Mouse (Mus musculus) forebrain, embryonic 12.5 days (tissue): ENCODE results near the gene Anxa11. TPM values are rescaled to one million over a fixed set of nuclear protein-coding genes. Genes with fewer than 3 reads are reported as not detected.

ENCODE experiments used
- ATAC-seq: fragments of 200-750 bp; cut with Nextera tagmentation; 2 replicates; pipeline ENCODE4 v1.8.0; 2017; ENCODE audit warnings: moderate TSS enrichment; ENCODE audit not compliant: low FRiP score
- H3K27ac ChIP-seq: fragments of 300-500 bp; sonication (generic); 2 replicates; pipeline ENCODE4 v1.5.1; 2016; ENCODE audit warnings: mild to moderate bottlenecking
- H3K27me3 ChIP-seq: fragments of 300-500 bp; sonication (generic); 2 replicates; pipeline ENCODE4 v1.6.1; 2016; ENCODE audit warnings: mild to moderate bottlenecking
- H3K36me3 ChIP-seq: fragments of 300-500 bp; sonication (generic); replicated peaks from 2 replicates; pipeline ENCODE4 v1.6.1; 2016; ENCODE audit warnings: mild to moderate bottlenecking
- H3K4me1 ChIP-seq: fragments of 300-500 bp; sonication (generic); 2 replicates; pipeline ENCODE4 v1.6.1; 2016
- H3K4me2 ChIP-seq: fragments of 300-500 bp; sonication (generic); 2 replicates; pipeline ENCODE4 v1.6.1; 2016; ENCODE audit warnings: mild to moderate bottlenecking, moderate library complexity
- H3K4me3 ChIP-seq: fragments of 300-500 bp; sonication (generic); replicated peaks from 2 replicates; pipeline ENCODE4 v1.5.1; 2016; ENCODE audit warnings: mild to moderate bottlenecking
- H3K9ac ChIP-seq: fragments of 300-500 bp; sonication (generic); 2 replicates; pipeline ENCODE4 v1.6.1; 2016; ENCODE audit warnings: mild to moderate bottlenecking
- H3K9me3 ChIP-seq: fragments of 300-500 bp; sonication (generic); 2 replicates; pipeline ENCODE4 v1.6.1; 2016
- WGBS: fragments of 180-500 bp; shearing (Covaris S2); methylation state at CpG from one replicate; pipeline ENCODE4 v1.1.7; 2016; 5-methylcytosine and 5-hydroxymethylcytosine counted together
- polyA plus RNA-seq: library from polyadenylated mRNA; unstranded; fragments of >200 nt; fragmentation: Nextera tagmentation; extraction: Ambion mirVana; gene quantifications from 2 replicates; pipeline ENCODE4 v1.2.1, GENCODE M21; 2016

The Anxa11 gene
- polyA plus RNA-seq, 1 experiment from 2014 or later: 3.2 TPM

DNA sequence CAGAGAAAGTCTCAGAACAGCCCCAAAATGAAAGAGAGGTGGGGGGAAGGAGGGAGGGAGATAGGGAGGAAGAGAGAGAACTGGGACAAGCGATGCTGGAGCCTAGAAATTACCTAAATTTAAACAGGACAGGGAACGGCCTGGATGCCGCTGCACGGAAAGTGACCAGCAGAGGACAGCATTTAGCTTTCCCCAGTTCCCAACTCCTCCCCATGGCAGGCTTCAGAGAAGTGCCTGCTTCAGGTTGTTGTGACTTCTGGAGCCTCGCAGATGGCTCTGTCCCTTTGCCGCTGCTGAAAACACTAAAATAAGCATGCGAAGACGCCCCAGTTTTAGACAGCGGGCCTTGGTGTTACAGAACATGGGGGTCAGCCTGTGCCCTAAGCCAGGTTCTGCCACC, 25.5 kb upstream of the Anxa11 start:
- Histone ChIP-seq H3K36me3 (no peaks in the 10 kb centered on the region), H3K27ac (no peak overlapping the region), H3K9ac (no peak overlapping the region), H3K4me3 (no peak overlapping the region), H3K9me3 (no peaks in the 10 kb centered on the region), H3K27me3 (peaks cover 5% of the 10 kb centered on the region; the same call in 1 of the 2 replicates), H3K4me2 (no peak overlapping the region), H3K4me1 (no peaks in the 10 kb centered on the region)
- WGBS: 10% methylated on average over 9 of the region's 9 CpGs
- no peak for ATAC-seq

GRCm38 (mm10) chr14:25822584-25822983, 19.4 kb upstream of the Anxa11 start:
- ATAC-seq: no peak
- Histone ChIP-seq H3K4me3 (no peak overlapping the region), H3K36me3 (no peaks in the 10 kb centered on the region), H3K9me3 (no peaks in the 10 kb centered on the region), H3K9ac (no peak overlapping the region), H3K4me2 (no peak overlapping the region), H3K27me3 (no peaks in the 10 kb centered on the region), H3K4me1 (no peaks in the 10 kb centered on the region), H3K27ac (no peak overlapping the region)
- WGBS: 81% methylated on average over 1 of the region's 1 CpGs

DNA sequence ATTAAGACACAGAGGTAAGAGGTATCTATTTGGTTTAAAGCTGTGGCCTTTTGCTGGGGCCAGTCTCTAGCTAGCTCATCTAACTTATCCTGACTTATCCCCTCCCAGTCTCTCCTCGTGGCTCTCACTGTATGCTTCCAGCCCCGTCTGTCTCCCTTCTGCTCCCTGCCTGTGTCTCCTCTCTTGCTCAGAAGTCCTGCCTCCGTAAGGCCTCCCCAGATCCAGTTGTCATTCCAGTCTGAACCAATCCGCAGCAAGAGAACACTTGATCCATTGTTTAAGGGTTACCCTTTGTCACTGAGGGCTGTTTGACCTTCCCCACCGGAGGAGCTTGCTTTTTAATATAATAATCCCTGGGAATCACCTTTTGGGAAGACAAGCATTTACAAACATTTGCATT, 17.0 kb upstream of the Anxa11 start:
- no peak overlapping the region for H3K9ac ChIP-seq
- H3K27ac ChIP-seq: no peak overlapping the region
- H3K9me3 ChIP-seq: no peaks in the 10 kb centered on the region
- H3K4me2 ChIP-seq: no peak overlapping the region
- no peak for ATAC-seq
- WGBS: 27% methylated on average over 5 of the region's 5 CpGs
- no peaks in the 10 kb centered on the region for H3K27me3 ChIP-seq
- no peaks in the 10 kb centered on the region for H3K36me3 ChIP-seq
- no peak overlapping the region for H3K4me3 ChIP-seq
- no peaks in the 10 kb centered on the region for H3K4me1 ChIP-seq

DNA sequence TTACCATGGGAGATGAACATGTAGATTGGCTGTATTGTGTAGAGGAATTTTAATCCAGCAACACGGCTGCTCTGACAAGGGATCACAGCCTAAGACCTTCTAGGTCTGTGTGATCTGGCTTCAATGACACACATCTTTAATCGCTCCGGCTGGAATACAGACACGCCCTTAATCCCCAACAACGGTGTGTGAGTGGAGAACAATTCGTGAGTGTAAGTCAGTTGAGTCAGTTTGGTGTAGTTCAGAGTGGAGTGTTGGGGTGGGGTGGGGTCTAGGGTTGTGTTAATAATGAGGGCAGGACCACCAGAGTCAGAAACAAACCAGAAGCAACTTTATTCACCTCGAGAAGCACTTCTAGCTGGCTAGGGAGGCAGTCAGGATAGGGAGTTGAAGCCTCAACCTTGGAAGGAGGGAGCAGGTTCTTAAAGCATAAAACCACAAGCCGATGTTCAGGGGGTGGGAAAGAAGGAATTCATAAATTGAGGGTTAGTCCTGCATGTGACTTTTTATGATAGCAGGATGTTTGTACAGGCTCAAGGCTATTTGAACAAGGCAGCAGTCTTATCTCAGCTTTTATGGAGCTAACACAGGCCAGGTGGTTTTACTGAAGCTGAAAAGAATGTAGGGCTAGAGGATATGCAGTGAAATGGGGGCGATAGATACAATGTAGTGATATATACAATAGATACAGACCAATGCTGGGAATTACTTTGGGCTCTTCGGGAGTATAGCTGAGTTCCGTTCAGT, 15.9 kb upstream of the Anxa11 start:
- H3K4me2 ChIP-seq: no peak overlapping the region
- no peaks in the 10 kb centered on the region for H3K36me3 ChIP-seq
- H3K9me3 ChIP-seq: no peaks in the 10 kb centered on the region
- no peak for ATAC-seq
- WGBS: 81% methylated on average over 11 of the region's 11 CpGs
- no peaks in the 10 kb centered on the region for H3K27me3 ChIP-seq
- no peak overlapping the region for H3K4me3 ChIP-seq
- H3K4me1 ChIP-seq: no peaks in the 10 kb centered on the region
- H3K9ac ChIP-seq: no peak overlapping the region
- no peak overlapping the region for H3K27ac ChIP-seq

DNA sequence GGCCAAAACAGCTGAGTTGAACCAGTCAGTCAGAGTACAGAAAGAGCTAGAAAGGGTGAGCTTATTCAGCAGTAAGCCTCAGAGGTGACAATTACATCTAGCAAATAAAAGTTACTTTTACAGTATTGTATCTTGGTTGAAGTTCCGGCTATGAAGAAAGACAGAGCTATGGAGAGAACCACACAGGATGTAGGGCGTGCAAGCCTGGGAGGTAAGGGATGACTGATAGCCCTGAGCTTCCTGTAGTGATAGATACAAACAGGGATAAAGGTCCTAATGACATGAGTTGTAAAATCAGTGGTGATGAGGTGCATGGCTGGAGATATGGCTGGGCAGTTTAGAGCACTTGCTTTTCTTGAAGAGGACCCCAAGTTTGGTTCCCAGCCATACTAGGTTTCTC, 15.1 kb upstream of the Anxa11 start:
- H3K4me3 ChIP-seq: no peak overlapping the region
- WGBS: 93% methylated on average over 2 of the region's 2 CpGs
- no peaks in the 10 kb centered on the region for H3K4me1 ChIP-seq

GRCm38 (mm10) chr14:25831332-25831731, 10.6 kb upstream of the Anxa11 start:
- no peak overlapping the region for H3K9ac ChIP-seq
- ATAC-seq: no peak
- 83% methylated on average over 1 of the region's 1 CpGs for WGBS
- no peaks in the 10 kb centered on the region for H3K27me3 ChIP-seq
- H3K9me3 ChIP-seq: no peaks in the 10 kb centered on the region
- no peaks in the 10 kb centered on the region for H3K36me3 ChIP-seq
- no peak overlapping the region for H3K4me2 ChIP-seq
- H3K4me3 ChIP-seq: no peak overlapping the region
- H3K27ac ChIP-seq: no peak overlapping the region
- 0 out of 2 replicates have a peak, but pooled peaks cover 5% of the 10 kb centered on the region for H3K4me1 ChIP-seq

More for the DNA sequence above, 15.1 kb upstream of the Anxa11 start:
- no peak for ATAC-seq
- Histone ChIP-seq H3K4me2 (no peak overlapping the region), H3K27me3 (no peaks in the 10 kb centered on the region), H3K36me3 (no peaks in the 10 kb centered on the region), H3K9me3 (no peaks in the 10 kb centered on the region), H3K9ac (no peak overlapping the region), H3K27ac (no peak overlapping the region)

- Histone ChIP-seq H3K9ac (no peak overlapping the region), H3K4me3 (no peak overlapping the region), H3K36me3 (no peaks in the 10 kb centered on the region), H3K27ac (no peak overlapping the region), H3K4me1 (0 out of 2 replicates have a peak, but pooled peaks cover 5% of the 10 kb centered on the region), H3K4me2 (no peak overlapping the region), H3K27me3 (no peaks in the 10 kb centered on the region), H3K9me3 (no peaks in the 10 kb centered on the region)
- no peak for ATAC-seq
- WGBS: 12% methylated on average over 14 of the region's 14 CpGs
Observed at GRCm38 (mm10) chr14:25832301-25832700, 9.7 kb upstream of the Anxa11 start.

DNA sequence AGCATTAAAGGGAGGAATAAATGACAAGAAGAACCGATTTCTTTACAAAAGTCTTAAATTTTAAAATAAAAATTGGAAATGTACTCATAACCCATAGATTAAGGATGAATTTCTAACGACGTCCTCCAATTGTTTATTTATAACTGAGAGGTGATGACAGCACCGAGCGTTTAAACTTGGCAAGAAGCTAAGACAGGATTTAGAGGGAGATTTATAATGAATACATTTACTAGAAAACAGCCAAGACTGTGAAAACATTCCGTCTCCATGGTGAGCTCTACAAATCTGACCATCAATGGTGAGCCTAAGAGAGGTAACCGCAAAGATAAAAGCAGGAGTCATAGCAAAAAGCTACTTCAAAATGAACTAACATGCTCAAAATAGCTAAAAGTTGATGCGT, 3.5 kb upstream of the Anxa11 start:
- Histone ChIP-seq H3K4me3 (no peak overlapping the region), H3K27me3 (peaks cover 29% of the 10 kb centered on the region), H3K9ac (no peak overlapping the region), H3K4me1 (peaks cover 14% of the 10 kb centered on the region), H3K4me2 (no peak overlapping the region), H3K36me3 (no peaks in the 10 kb centered on the region), H3K9me3 (no peaks in the 10 kb centered on the region), H3K27ac (no peak overlapping the region)
- 64% methylated on average over 8 of the region's 8 CpGs for WGBS
- ATAC-seq: no peak

DNA sequence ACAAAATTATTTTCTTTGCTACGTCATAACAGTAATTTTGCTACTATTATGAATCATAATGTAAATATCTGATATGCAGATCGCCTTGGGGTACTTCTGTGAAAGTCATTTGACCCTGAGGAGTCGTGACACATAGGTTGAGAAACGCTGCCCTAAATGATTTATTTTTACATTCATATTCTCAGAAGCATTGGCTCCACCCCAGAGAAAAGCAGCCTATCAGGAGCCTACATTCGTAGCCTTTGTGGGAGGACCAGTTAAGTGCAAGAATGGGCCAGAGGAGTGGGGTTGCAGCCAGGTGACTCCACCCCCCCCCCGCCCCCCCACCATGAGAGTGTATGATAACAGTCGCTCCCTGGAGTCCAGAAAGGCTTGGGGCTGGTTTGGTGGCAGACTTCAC, 2.2 kb upstream of the Anxa11 start:
- H3K27ac ChIP-seq: no peak overlapping the region
- 72% methylated on average over 7 of the region's 7 CpGs for WGBS
- ATAC-seq: no peak

DNA sequence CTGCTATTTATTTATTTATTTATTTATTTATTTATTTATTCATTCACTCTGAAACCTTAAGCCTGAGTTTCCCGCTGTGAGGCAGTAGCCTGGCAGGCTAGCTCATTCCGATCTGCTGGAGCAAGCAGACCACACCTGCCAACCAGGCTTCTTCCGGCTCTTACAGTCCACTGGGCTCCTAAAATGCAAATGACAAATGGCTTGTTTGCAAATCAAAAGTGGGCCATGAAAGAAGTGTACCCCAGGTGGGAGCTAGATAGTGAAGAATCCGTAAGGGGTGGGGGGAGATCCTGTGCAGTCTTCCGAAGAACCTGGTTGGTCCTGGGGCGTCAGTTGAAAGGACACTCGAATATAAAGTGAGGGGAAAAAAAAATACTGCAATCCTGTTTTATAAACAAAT, 995 bp upstream of the Anxa11 start:
- Histone ChIP-seq H3K9ac (no peak overlapping the region), H3K27me3 (peaks cover 44% of the 10 kb centered on the region), H3K9me3 (no peaks in the 10 kb centered on the region), H3K4me3 (no peak overlapping the region), H3K4me2 (no peak overlapping the region), H3K36me3 (no peaks in the 10 kb centered on the region), H3K4me1 (peaks cover 14% of the 10 kb centered on the region), H3K27ac (no peak overlapping the region)
- WGBS: 10% methylated on average over 7 of the region's 7 CpGs
- ATAC-seq: no peak

More for the DNA sequence above, 2.2 kb upstream of the Anxa11 start:
- H3K4me2 ChIP-seq: no peak overlapping the region
- H3K4me1 ChIP-seq: peaks cover 14% of the 10 kb centered on the region
- peaks cover 42% of the 10 kb centered on the region for H3K27me3 ChIP-seq
- H3K9ac ChIP-seq: no peak overlapping the region
- H3K4me3 ChIP-seq: no peak overlapping the region
- no peaks in the 10 kb centered on the region for H3K36me3 ChIP-seq
- no peaks in the 10 kb centered on the region for H3K9me3 ChIP-seq

DNA sequence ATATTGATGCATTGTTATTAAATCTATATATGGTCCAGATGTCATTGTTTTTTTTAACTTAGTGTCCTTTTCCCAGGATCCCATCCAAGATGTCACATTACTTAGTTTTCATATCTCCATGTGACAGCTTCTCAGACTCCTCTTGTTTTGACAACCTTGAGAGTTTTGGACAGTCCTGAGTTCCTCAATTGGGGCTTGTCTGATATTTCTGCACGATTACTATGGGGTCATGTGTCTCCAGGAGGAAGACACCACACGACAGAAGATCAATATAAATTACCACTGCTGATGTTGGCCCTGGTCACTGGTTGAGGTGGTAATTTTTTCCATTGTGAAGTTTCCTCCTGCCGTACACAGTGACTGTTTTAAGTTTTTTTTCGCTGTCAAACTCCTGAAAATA, 377 bp upstream of the Anxa11 start:
- Histone ChIP-seq H3K9ac (no peak overlapping the region), H3K4me1 (peaks cover 14% of the 10 kb centered on the region), H3K4me2 (peak overlapping the region; percentile 96), H3K36me3 (no peaks in the 10 kb centered on the region), H3K27me3 (peaks cover 44% of the 10 kb centered on the region), H3K27ac (no peak overlapping the region), H3K4me3 (peak overlapping the region; percentile 57), H3K9me3 (no peaks in the 10 kb centered on the region)
- ATAC-seq: no peak
- 5% methylated on average over 4 of the region's 4 CpGs for WGBS

- peak overlapping the region; percentile 59 for H3K9ac ChIP-seq
- no peaks in the 10 kb centered on the region for H3K36me3 ChIP-seq
- under 1% methylated on average over 12 of the region's 12 CpGs for WGBS
- no peak overlapping the region for H3K27ac ChIP-seq
- peak overlapping the region; percentile 96 for H3K4me2 ChIP-seq
- H3K4me3 ChIP-seq: peak overlapping the region; percentile 57
- no peak for ATAC-seq
- H3K4me1 ChIP-seq: peaks cover 18% of the 10 kb centered on the region
- peaks cover 44% of the 10 kb centered on the region for H3K27me3 ChIP-seq
- no peaks in the 10 kb centered on the region for H3K9me3 ChIP-seq
Observed at GRCm38 (mm10) chr14:25842688-25843003, 690 bp downstream of the Anxa11 start.

GRCm38 (mm10) chr14:25844372-25844771, 2.4 kb downstream of the Anxa11 start:
- no peak overlapping the region for H3K4me3 ChIP-seq
- ATAC-seq: no peak
- H3K9me3 ChIP-seq: no peaks in the 10 kb centered on the region
- H3K27ac ChIP-seq: no peak overlapping the region
- peaks cover 44% of the 10 kb centered on the region for H3K27me3 ChIP-seq
- WGBS: 91% methylated on average over 4 of the region's 4 CpGs
- no peak overlapping the region for H3K9ac ChIP-seq
- peaks cover 15% of the 10 kb centered on the region for H3K4me1 ChIP-seq
- H3K36me3 ChIP-seq: no peaks in the 10 kb centered on the region
- no peak overlapping the region for H3K4me2 ChIP-seq
